Mouse (Mus musculus): ENCODE data around the gene Sgpp2.

GRCm38 (mm10) chr1:78446742-78447141 lies 136.6 kb downstream of the Sgpp2 start:
- TF ChIP-seq CTCF (IDR thresholded peaks at IDR 0.05; ENCODE audit: low read depth) (no peak), EP300 (optimal IDR thresholded peaks at IDR 0.05) (no peak)

Data from stomach, postnatal 0 days (tissue).